Mouse (Mus musculus): ENCODE data around the gene Nfx1. TPM values are rescaled to one million over a fixed set of nuclear protein-coding genes. Genes with fewer than 3 reads are reported as not detected.
A peak's percentile ranks its signal among the peaks of the same experiment; 100 is the strongest.

Gene Nfx1
- polyA plus RNA-seq, 1 experiment from 2014 or later, result 87.4 TPM

- Histone ChIP-seq H3K9me3 (no peaks in the 10 kb centered on the region), H3K27ac (no peak overlapping the region; the same call in 1 of the 2 replicates), H3K4me3 (no peak overlapping the region), H3K36me3 (peaks cover 14% of the 10 kb centered on the region; the same call in 1 of the 2 replicates), H3K4me1 (peaks cover 14% of the 10 kb centered on the region), H3K27me3 (ENCODE audit: insufficient read depth, poor library complexity, severe bottlenecking) (no peaks in the 10 kb centered on the region)
- WGBS, result 71% methylated on average over 3 of the region's 3 CpGs
- no peak for DNase-seq (ENCODE audit: low spot score)
Measured at GRCm38 (mm10) chr4:41031242-41031641, 60.5 kb downstream of the Nfx1 start.

- WGBS, result 40% methylated on average over 3 of the region's 3 CpGs
- H3K27me3 ChIP-seq (ENCODE audit: insufficient read depth, poor library complexity, severe bottlenecking), result no peaks in the 10 kb centered on the region
- peaks cover 18% of the 10 kb centered on the region for H3K4me1 ChIP-seq
- H3K4me3 ChIP-seq, result no peak overlapping the region
- no peaks in the 10 kb centered on the region for H3K36me3 ChIP-seq
- H3K9me3 ChIP-seq, result no peaks in the 10 kb centered on the region
- H3K27ac ChIP-seq, result 0 out of 2 replicates have a peak overlapping the region, but pooled peaks have one; percentile 44
- no peak for DNase-seq (ENCODE audit: low spot score)
Measured at GRCm38 (mm10) chr4:41037942-41038341, 67.2 kb downstream of the Nfx1 start.

- H3K27me3 ChIP-seq (ENCODE audit: insufficient read depth, poor library complexity, severe bottlenecking), result no peaks in the 10 kb centered on the region
- H3K27ac ChIP-seq, result no peak overlapping the region
- no peak overlapping the region for H3K4me3 ChIP-seq
- H3K4me1 ChIP-seq, result peaks cover 17% of the 10 kb centered on the region
- WGBS, result 76% methylated on average over 7 of the region's 7 CpGs
- H3K36me3 ChIP-seq, result no peaks in the 10 kb centered on the region
- no peak for DNase-seq (ENCODE audit: low spot score)
- no peaks in the 10 kb centered on the region for H3K9me3 ChIP-seq
Measured at GRCm38 (mm10) chr4:41040983-41041382, 70.3 kb downstream of the Nfx1 start.

- H3K9me3 ChIP-seq, result no peaks in the 10 kb centered on the region
- H3K27ac ChIP-seq, result no peak overlapping the region
- DNase-seq (ENCODE audit: low spot score), result no peak
- H3K4me3 ChIP-seq, result no peak overlapping the region
- no peaks in the 10 kb centered on the region for H3K27me3 ChIP-seq (ENCODE audit: insufficient read depth, poor library complexity, severe bottlenecking)
- WGBS, result 81% methylated on average over 12 of the region's 12 CpGs
- no peaks in the 10 kb centered on the region for H3K36me3 ChIP-seq
- H3K4me1 ChIP-seq, result peaks cover 27% of the 10 kb centered on the region
Measured at GRCm38 (mm10) chr4:41042880-41043279, 72.2 kb downstream of the Nfx1 start.

GRCm38 (mm10) chr4:41043961-41044360 is 73.3 kb downstream of the Nfx1 start:
- H3K36me3 ChIP-seq, result no peaks in the 10 kb centered on the region
- no peak for DNase-seq (ENCODE audit: low spot score)
- H3K4me1 ChIP-seq, result peaks cover 29% of the 10 kb centered on the region
- 78% methylated on average over 5 of the region's 5 CpGs for WGBS
- H3K4me3 ChIP-seq, result no peak overlapping the region
- no peak overlapping the region for H3K27ac ChIP-seq
- no peaks in the 10 kb centered on the region for H3K27me3 ChIP-seq (ENCODE audit: insufficient read depth, poor library complexity, severe bottlenecking)
- H3K9me3 ChIP-seq, result no peaks in the 10 kb centered on the region

GRCm38 (mm10) chr4:41045288-41045687 is 74.6 kb downstream of the Nfx1 start:
- no peak overlapping the region for H3K4me3 ChIP-seq

GRCm38 (mm10) chr4:41046254-41046795 is 75.6 kb downstream of the Nfx1 start:
- WGBS, result 80% methylated on average over 13 of the region's 13 CpGs

More at GRCm38 (mm10) chr4:41045288-41045687, 74.6 kb downstream of the Nfx1 start:
- DNase-seq (ENCODE audit: low spot score), result no peak
- H3K9me3 ChIP-seq, result no peaks in the 10 kb centered on the region
- 75% methylated on average over 3 of the region's 3 CpGs for WGBS
- peaks cover 30% of the 10 kb centered on the region for H3K4me1 ChIP-seq
- no peaks in the 10 kb centered on the region for H3K36me3 ChIP-seq
- H3K27ac ChIP-seq, result no peak overlapping the region
- H3K27me3 ChIP-seq (ENCODE audit: insufficient read depth, poor library complexity, severe bottlenecking), result no peaks in the 10 kb centered on the region

GRCm38 (mm10) chr4:41047524-41048271 is 77.0 kb downstream of the Nfx1 start, which contains the start of gene Aqp7:
TSS of gene Aqp7 (minus strand) at chr4:41048139.
- no peaks in the 10 kb centered on the region for H3K27me3 ChIP-seq (ENCODE audit: insufficient read depth, poor library complexity, severe bottlenecking)
- no peak within 1 kb of the TSS for H3K4me3 ChIP-seq
- 0 out of 2 replicates have a peak within 1 kb of the TSS, but pooled peaks have one; percentile 30 for H3K27ac ChIP-seq
- H3K36me3 ChIP-seq, result no peaks in the 10 kb centered on the region
- WGBS, result 23% methylated on average over 9 of the region's 9 CpGs
- no peak for DNase-seq (ENCODE audit: low spot score)
- peaks cover 32% of the 10 kb centered on the region for H3K4me1 ChIP-seq
- no peaks in the 10 kb centered on the region for H3K9me3 ChIP-seq

More at GRCm38 (mm10) chr4:41046254-41046795, 75.6 kb downstream of the Nfx1 start:
- no peaks in the 10 kb centered on the region for H3K36me3 ChIP-seq
- no peaks in the 10 kb centered on the region for H3K27me3 ChIP-seq (ENCODE audit: insufficient read depth, poor library complexity, severe bottlenecking)
- H3K4me1 ChIP-seq, result peaks cover 32% of the 10 kb centered on the region
- no peak overlapping the region for H3K4me3 ChIP-seq
- H3K9me3 ChIP-seq, result no peaks in the 10 kb centered on the region
- no peak overlapping the region for H3K27ac ChIP-seq
- DNase-seq (ENCODE audit: low spot score), result no peak

GRCm38 (mm10) chr4:41048926-41049325 is 78.2 kb downstream of the Nfx1 start:
- H3K27me3 ChIP-seq (ENCODE audit: insufficient read depth, poor library complexity, severe bottlenecking), result no peaks in the 10 kb centered on the region
- no peak overlapping the region for H3K4me3 ChIP-seq
- H3K4me1 ChIP-seq, result peaks cover 32% of the 10 kb centered on the region
- H3K36me3 ChIP-seq, result no peaks in the 10 kb centered on the region
- WGBS, result 47% methylated on average over 2 of the region's 2 CpGs
- 0 out of 2 replicates have a peak overlapping the region, but pooled peaks have one; percentile 30 for H3K27ac ChIP-seq
- no peak for DNase-seq (ENCODE audit: low spot score)
- no peaks in the 10 kb centered on the region for H3K9me3 ChIP-seq

GRCm38 (mm10) chr4:41050726-41051675 is 80.3 kb downstream of the Nfx1 start:
- H3K27me3 ChIP-seq (ENCODE audit: insufficient read depth, poor library complexity, severe bottlenecking), result no peaks in the 10 kb centered on the region
- peaks cover 38% of the 10 kb centered on the region for H3K4me1 ChIP-seq
- DNase-seq (ENCODE audit: low spot score), result peak; percentile 91
- no peaks in the 10 kb centered on the region for H3K9me3 ChIP-seq
- H3K36me3 ChIP-seq, result no peaks in the 10 kb centered on the region
- H3K4me3 ChIP-seq, result peak overlapping the region; percentile 38
- WGBS, result 31% methylated on average over 16 of the region's 16 CpGs
- peak overlapping the region; percentile 57 for H3K27ac ChIP-seq

GRCm38 (mm10) chr4:41051781-41052180 is 81.1 kb downstream of the Nfx1 start:
- Histone ChIP-seq H3K4me1 (peaks cover 39% of the 10 kb centered on the region), H3K9me3 (no peaks in the 10 kb centered on the region), H3K27ac (no peak overlapping the region), H3K4me3 (no peak overlapping the region), H3K36me3 (no peaks in the 10 kb centered on the region), H3K27me3 (ENCODE audit: insufficient read depth, poor library complexity, severe bottlenecking) (no peaks in the 10 kb centered on the region)
- 74% methylated on average over 7 of the region's 7 CpGs for WGBS
- DNase-seq (ENCODE audit: low spot score), result no peak

GRCm38 (mm10) chr4:41055111-41055510 is 84.4 kb downstream of the Nfx1 start:
- Histone ChIP-seq H3K4me1 (peaks cover 18% of the 10 kb centered on the region), H3K36me3 (no peaks in the 10 kb centered on the region), H3K27me3 (ENCODE audit: insufficient read depth, poor library complexity, severe bottlenecking) (no peaks in the 10 kb centered on the region), H3K9me3 (no peaks in the 10 kb centered on the region), H3K27ac (peak overlapping the region; percentile 37; the same call in 1 of the 2 replicates), H3K4me3 (no peak overlapping the region)
- peak; percentile 87 for DNase-seq (ENCODE audit: low spot score)
- WGBS, result 51% methylated on average over 13 of the region's 13 CpGs

All from heart, embryonic 10.5 days (tissue).